ENCODE assay signal across 19 mouse cellular contexts in the genomic region with DNA sequence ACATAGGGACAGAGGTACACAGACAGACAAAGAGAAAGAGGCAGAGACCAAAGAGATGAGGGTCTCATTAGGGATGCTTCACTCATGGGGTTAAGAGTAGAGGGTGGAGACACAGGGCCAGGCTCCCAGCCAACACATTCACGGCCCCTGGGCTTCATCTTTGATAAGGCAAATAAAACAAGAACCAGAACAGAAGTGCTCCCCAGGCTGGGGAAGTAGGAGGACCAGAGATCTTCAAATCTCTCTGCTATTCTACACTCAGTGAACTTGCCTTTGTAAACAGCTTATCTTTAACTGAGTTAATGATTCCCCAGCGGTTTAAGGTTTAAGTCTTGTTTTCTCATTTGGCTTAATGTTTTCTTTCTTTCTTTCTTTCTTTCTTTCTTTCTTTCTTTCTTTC. TPM values are rescaled to one million over a fixed set of nuclear protein-coding genes. Genes with fewer than 3 reads are reported as not detected.
A peak's percentile ranks its signal among the peaks of the same experiment; 100 is the strongest.
DNase-seq lines count a peak whose midpoint lies in the region; ATAC-seq lines count a peak whose summit lies in the region.
"Had no signal": no experiment of that assay in that cellular context is flagged by ENCODE, and none has a peak within 500 bp of the region (broad histone marks: within the 10 kb centered on the region; RNA-seq: fewer than 3 reads in every experiment).

No protein-coding gene starts in this region.

- 71% methylated on average over 2 of the region's 2 CpGs for WGBS in forebrain, embryonic 11.5 days

- no peak for ATAC-seq in erythroid progenitor cell, adult 5-6 weeks (replicated peaks; ENCODE audit: low FRiP score, poor library complexity, severe bottlenecking)
- ATAC-seq in forebrain, embryonic 11.5 days (replicated peaks; ENCODE audit: low FRiP score) = no peak
- ATAC-seq: forebrain, embryonic 14.5 days; midbrain, embryonic 16.5 days had no signal

- DNase-seq in heart, adult 11 months = peak; percentile 96
- no peak for DNase-seq in heart, postnatal 36 days
- DNase-seq in urinary bladder, postnatal 36 days (ENCODE audit: low spot score in 2 of 2) = peak; percentile 29 to 51
- no peak for DNase-seq in urinary bladder, postnatal 4 days (ENCODE audit: low spot score in 2 of 2)
- peak; percentile 56 for DNase-seq in kidney, postnatal 10 days
- no peak for DNase-seq in left cerebral cortex, adult 11 months (ENCODE audit: low spot score)
- no peak for DNase-seq in forebrain, embryonic 11.5 days (ENCODE audit: low spot score)
- DNase-seq: cerebellum, adult 9-10 months; right cerebral cortex, postnatal 14 days; thymus, adult 18-20 months had no signal

- no peak overlapping the region for H3K4me2 ChIP-seq in forebrain, embryonic 11.5 days (ENCODE audit: low read depth, low read length, severe bottlenecking)
- H3K4me2 ChIP-seq: hindbrain, embryonic 15.5 days; limb, embryonic 13.5 days had no signal

- no peak overlapping the region for H3K27ac ChIP-seq in forebrain, embryonic 11.5 days (ENCODE audit: low read depth, low read length)
- H3K27ac ChIP-seq: hindbrain, embryonic 15.5 days; limb, embryonic 13.5 days had no signal

- H3K9ac ChIP-seq in forebrain, embryonic 11.5 days (ENCODE audit: low read length) = no peak overlapping the region
- H3K9ac ChIP-seq: hindbrain, embryonic 15.5 days; limb, embryonic 13.5 days had no signal

- H3K27me3 ChIP-seq in forebrain, embryonic 11.5 days (ENCODE audit: control insufficient read depth, insufficient read depth, low read length) = no peaks in the 10 kb centered on the region
- H3K27me3 ChIP-seq: limb, embryonic 13.5 days had no signal

- peaks cover 7% of the 10 kb centered on the region for H3K4me1 ChIP-seq in forebrain, embryonic 11.5 days (replicated peaks; ENCODE audit: control insufficient read depth, insufficient read depth, low read length)
- H3K4me1 ChIP-seq: hindbrain, embryonic 15.5 days had no signal

- no peaks in the 10 kb centered on the region for H3K36me3 ChIP-seq in forebrain, embryonic 11.5 days (ENCODE audit: control insufficient read depth, insufficient read depth, low read length)
- H3K36me3 ChIP-seq: hindbrain, embryonic 15.5 days; limb, embryonic 13.5 days had no signal

- no peaks in the 10 kb centered on the region for H3K9me3 ChIP-seq in forebrain, embryonic 11.5 days (ENCODE audit: control insufficient read depth, low read length)
- H3K9me3 ChIP-seq: hindbrain, embryonic 15.5 days; limb, embryonic 13.5 days had no signal

- intact Hi-C loops in heart, postnatal 36 days (cut with DNase I) = no loop called here

- H3K4me3 ChIP-seq in forebrain, embryonic 11.5 days (ENCODE audit: low read depth, low read length) = no peak overlapping the region
- H3K4me3 ChIP-seq: hindbrain, embryonic 15.5 days; limb, embryonic 13.5 days had no signal

RNA-seq across cellular contexts. Expression of gene Inmt, which starts 0.6 kb away (rescaled TPM):
- 10 to 100 TPM; 23.4 to 29.7 TPM for total RNA-seq in heart, postnatal 36 days (2021)
- not detected in 2 replicates for total RNA-seq in erythroid progenitor cell, adult 5-6 weeks (2015; ENCODE audit: low replicate concordance)
- total RNA-seq in erythroid progenitor cell, adult 5-6 weeks (2017; ENCODE audit: low replicate concordance) = not detected in 2 replicates
- polyA plus RNA-seq in forebrain, embryonic 11.5 days (2014; fragmentation: Nextera tagmentation; extraction: Ambion mirVana) = 0.76 and 1.2 TPM in 2 replicates
- total RNA-seq: heart, postnatal 10 days; megakaryocyte, adult 5-6 weeks had no signal
- polyA plus RNA-seq: brain, embryonic 14.5 days; forebrain, embryonic 14.5 days; hindbrain, embryonic 15.5 days; midbrain, embryonic 16.5 days; neural tube, embryonic 11.5 days had no signal

RNA-seq across cellular contexts. Expression of gene Mindy4, which starts 27.7 kb away (rescaled TPM):
- 1 to 10 TPM; 5.5 to 5.9 TPM for total RNA-seq in heart, postnatal 36 days (2021)
- 2.5 TPM in 1 of 2 replicates, not detected in the other for total RNA-seq in erythroid progenitor cell, adult 5-6 weeks (2015; ENCODE audit: low replicate concordance)
- 0.26 TPM in 1 of 2 replicates, not detected in the other for total RNA-seq in erythroid progenitor cell, adult 5-6 weeks (2017; ENCODE audit: low replicate concordance)
- 22.5 and 23.2 TPM in 2 replicates for polyA plus RNA-seq in forebrain, embryonic 11.5 days (2014; fragmentation: Nextera tagmentation; extraction: Ambion mirVana)

RNA-seq across cellular contexts. Expression of gene Crhr2, which starts 42.6 kb away (rescaled TPM):
- total RNA-seq in heart, postnatal 36 days (2021) = 10 to 100 TPM; 22.8 to 23.2 TPM
- not detected in 2 replicates for total RNA-seq in erythroid progenitor cell, adult 5-6 weeks (2015; ENCODE audit: low replicate concordance)
- not detected in 2 replicates for total RNA-seq in erythroid progenitor cell, adult 5-6 weeks (2017; ENCODE audit: low replicate concordance)
- 0.08 and 0.09 TPM in 2 replicates for polyA plus RNA-seq in forebrain, embryonic 11.5 days (2014; fragmentation: Nextera tagmentation; extraction: Ambion mirVana)
- total RNA-seq: megakaryocyte, adult 5-6 weeks had no signal

Comparison
In these comparisons a context has a peak if more than half of its experiments do, and no peak if none do; other contexts are left out.
1. DNase-seq: peak in heart, adult 11 months (single experiment), urinary bladder, postnatal 36 days (2 of 2) and kidney, postnatal 10 days (single experiment); none in heart, postnatal 36 days (0 of 2), urinary bladder, postnatal 4 days (0 of 2), left cerebral cortex, adult 11 months (single experiment) and forebrain, embryonic 11.5 days (single experiment).
2. RNA of gene Inmt, which starts 0.6 kb away (total RNA-seq): 23.4 to 29.7 TPM in heart, postnatal 36 days; not detected in erythroid progenitor cell, adult 5-6 weeks; every median in the first group is over 10 times any median in the second.
3. RNA of gene Crhr2, which starts 42.6 kb away (total RNA-seq): 22.8 to 23.2 TPM in heart, postnatal 36 days; not detected in erythroid progenitor cell, adult 5-6 weeks; every median in the first group is over 10 times any median in the second.